Mouse (Mus musculus) stomach, postnatal 0 days (tissue): ENCODE measurements around the gene Capn2. TPM values are rescaled to one million over a fixed set of nuclear protein-coding genes. Genes with fewer than 3 reads are reported as not detected.

Experiments
- ATAC-seq: fragments of 200-750 bp; cut with Nextera tagmentation; 2 replicates; pipeline ENCODE4 v1.8.0; 2017; ENCODE audit not compliant: low FRiP score, low TSS enrichment
- DNase-seq: peaks from one replicate; pipeline ENCODE4 v3.0.0-alpha.2; 2016; ENCODE audit warnings: low spot score
- H3K27ac ChIP-seq: fragments of 300-500 bp; sonication (generic); replicated peaks from 2 replicates; pipeline ENCODE4 v1.5.1; 2014; ENCODE audit warnings: mild to moderate bottlenecking, control low read depth
- H3K27me3 ChIP-seq: fragments of 300-500 bp; sonication (generic); 2 replicates; pipeline ENCODE4 v1.6.1; 2014; ENCODE audit warnings: low read length; ENCODE audit not compliant: control insufficient read depth, insufficient read depth
- H3K36me3 ChIP-seq: fragments of 300-500 bp; sonication (generic); 2 replicates; pipeline ENCODE4 v1.6.1; 2014; ENCODE audit warnings: low read length, mixed read lengths; ENCODE audit not compliant: control insufficient read depth, insufficient read depth
- H3K4me1 ChIP-seq: fragments of 300-500 bp; sonication (generic); replicated peaks from 2 replicates; pipeline ENCODE4 v1.6.1; 2014; ENCODE audit warnings: antibody characterized with exemption; ENCODE audit not compliant: control insufficient read depth, insufficient read depth
- H3K4me2 ChIP-seq: fragments of 300-500 bp; sonication (generic); replicated peaks from 2 replicates; pipeline ENCODE4 v1.6.1; 2014; ENCODE audit warnings: low read depth, mild to moderate bottlenecking, control low read depth, moderate library complexity
- H3K4me3 ChIP-seq: fragments of 300-500 bp; sonication (generic); 2 replicates; pipeline ENCODE4 v1.5.1; 2014; ENCODE audit warnings: low read depth, low read length, control low read depth
- H3K9ac ChIP-seq: fragments of 300-500 bp; sonication (generic); 2 replicates; pipeline ENCODE4 v1.6.1; 2014; ENCODE audit warnings: mild to moderate bottlenecking, low read length, control low read depth, mixed read lengths
- H3K9me3 ChIP-seq: fragments of 300-500 bp; sonication (generic); 2 replicates; pipeline ENCODE4 v1.6.1; 2016; ENCODE audit warnings: low read length; ENCODE audit not compliant: control insufficient read depth
- CTCF ChIP-seq: IDR thresholded peaks from 2 replicates; pipeline ENCODE4 v1.5.1; 2016; ENCODE audit warnings: antibody characterized with exemption, low read depth, mild to moderate bottlenecking, moderate library complexity
- EP300 ChIP-seq: optimal IDR thresholded peaks from 2 replicates; pipeline ENCODE3; 2016; ENCODE audit warnings: antibody characterized with exemption
- WGBS: fragments of 180-500 bp; shearing (Covaris S2); extraction: QIAGEN DNeasy Blood & Tissue Kit; methylation state at CpG from one replicate; pipeline ENCODE4 v1.1.7; 2014; 5-methylcytosine and 5-hydroxymethylcytosine counted together
- polyA plus RNA-seq: library from polyadenylated mRNA; unstranded; fragments of >200 nt; fragmentation: Nextera tagmentation; extraction: Ambion mirVana; gene quantifications from 2 replicates; pipeline ENCODE4 v1.2.1, GENCODE M21; 2015

The Capn2 gene
- polyA plus RNA-seq, 1 experiment from 2014 or later, result 55.6 TPM

DNA sequence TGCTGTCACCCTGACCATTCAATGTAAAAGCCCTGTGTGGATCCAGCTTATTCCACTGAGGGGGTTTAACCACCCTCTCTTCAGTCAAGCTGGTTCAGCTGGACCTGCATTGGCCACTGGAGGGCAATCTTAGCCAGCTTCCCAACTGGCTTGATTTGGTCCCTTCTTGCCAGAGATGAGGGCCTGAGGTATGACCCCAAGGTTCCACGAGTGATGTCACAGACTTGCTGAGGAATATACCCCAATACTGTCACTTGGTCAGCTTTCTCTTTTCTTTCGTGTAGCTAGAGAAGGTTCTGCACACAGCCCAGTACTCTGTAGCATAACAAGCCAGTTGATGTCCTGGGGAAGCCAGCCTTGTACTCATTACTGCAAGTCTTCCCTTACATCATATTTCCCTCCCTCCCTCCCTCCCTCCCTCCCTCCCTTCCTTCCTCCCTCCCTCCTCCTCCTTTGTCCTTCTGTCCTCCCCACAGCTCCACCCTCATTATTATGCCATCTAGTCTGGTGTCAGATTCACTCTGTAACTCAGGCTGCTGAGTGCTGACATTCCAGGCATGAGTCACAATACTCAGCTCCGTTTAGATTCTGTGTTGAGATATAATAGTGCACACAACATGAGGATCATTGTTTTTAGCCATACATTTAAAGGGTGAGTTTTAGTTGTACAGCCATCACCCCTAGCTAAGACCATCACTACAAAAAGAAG, 43.1 kb upstream of the Capn2 start:
- Histone ChIP-seq H3K27ac (no peak overlapping the region), H3K4me2 (no peak overlapping the region), H3K27me3 (no peaks in the 10 kb centered on the region), H3K4me1 (no peaks in the 10 kb centered on the region; the same call in 1 of the 2 replicates), H3K9ac (no peak overlapping the region), H3K4me3 (no peak overlapping the region), H3K9me3 (no peaks in the 10 kb centered on the region), H3K36me3 (no peaks in the 10 kb centered on the region)
- peak; percentile 91 for TF ChIP-seq CTCF
- TF ChIP-seq EP300, result no peak
- WGBS, result 15% methylated on average over 3 of the region's 3 CpGs
- peak; percentile 11; the same call in 1 of the 2 replicates for ATAC-seq
- peak; percentile 60 for DNase-seq

DNA sequence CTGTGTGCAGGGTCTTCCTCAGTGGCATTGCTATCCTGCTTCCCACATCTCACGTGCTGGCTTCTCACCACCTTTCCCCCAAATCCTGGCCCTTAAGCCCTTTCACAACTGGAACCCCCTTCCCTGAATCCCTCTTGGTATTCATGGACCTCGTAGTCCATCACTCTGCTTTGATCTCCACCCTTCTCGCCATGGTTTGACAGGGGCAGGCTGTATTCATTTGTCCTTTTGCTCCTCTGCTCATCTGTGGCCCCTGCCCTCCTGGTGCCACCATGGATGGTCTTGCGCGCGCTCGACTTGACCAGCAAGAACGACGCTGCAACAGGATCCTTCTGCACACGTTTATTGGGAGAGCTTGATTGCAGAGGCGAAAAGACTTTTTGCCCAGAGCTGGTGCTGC, 42.1 kb upstream of the Capn2 start:
- H3K4me1 ChIP-seq, result no peaks in the 10 kb centered on the region; the same call in 1 of the 2 replicates
- DNase-seq (no peak), ATAC-seq (no peak)
- no peaks in the 10 kb centered on the region for H3K27me3 ChIP-seq
- no peak overlapping the region for H3K27ac ChIP-seq
- H3K36me3 ChIP-seq, result no peaks in the 10 kb centered on the region
- no peaks in the 10 kb centered on the region for H3K9me3 ChIP-seq
- H3K4me2 ChIP-seq, result no peak overlapping the region
- TF ChIP-seq CTCF (no peak), EP300 (no peak)
- H3K9ac ChIP-seq, result no peak overlapping the region
- no peak overlapping the region for H3K4me3 ChIP-seq
- 87% methylated on average over 10 of the region's 11 CpGs for WGBS

- no peak for ATAC-seq
- no peak for DNase-seq
- no peak overlapping the region for H3K27ac ChIP-seq
- TF ChIP-seq CTCF, result no peak
- TF ChIP-seq EP300, result no peak
- no peaks in the 10 kb centered on the region for H3K36me3 ChIP-seq
- no peaks in the 10 kb centered on the region for H3K9me3 ChIP-seq
- 73% methylated on average over 4 of the region's 4 CpGs for WGBS
- H3K4me2 ChIP-seq, result no peak overlapping the region
- no peak overlapping the region for H3K9ac ChIP-seq
- no peak overlapping the region for H3K4me3 ChIP-seq
- no peaks in the 10 kb centered on the region; the same call in 1 of the 2 replicates for H3K4me1 ChIP-seq
- no peaks in the 10 kb centered on the region for H3K27me3 ChIP-seq
Observed at GRCm38 (mm10) chr1:182558271-182558670, 40.9 kb upstream of the Capn2 start.

GRCm38 (mm10) chr1:182553649-182554375, 36.4 kb upstream of the Capn2 start:
- no peaks in the 10 kb centered on the region for H3K36me3 ChIP-seq
- DNase-seq (peak; percentile 64), ATAC-seq (peak; percentile 66; the same call in 1 of the 2 replicates)
- 60% methylated on average over 12 of the region's 12 CpGs for WGBS
- TF ChIP-seq EP300 (no peak), CTCF (peak; percentile 89)
- H3K4me1 ChIP-seq, result no peaks in the 10 kb centered on the region; the same call in 1 of the 2 replicates
- no peaks in the 10 kb centered on the region for H3K9me3 ChIP-seq
- no peak overlapping the region for H3K4me3 ChIP-seq
- no peaks in the 10 kb centered on the region for H3K27me3 ChIP-seq
- no peak overlapping the region for H3K4me2 ChIP-seq
- H3K9ac ChIP-seq, result no peak overlapping the region
- H3K27ac ChIP-seq, result no peak overlapping the region

- Histone ChIP-seq H3K36me3 (no peaks in the 10 kb centered on the region), H3K4me2 (no peak overlapping the region), H3K9me3 (no peaks in the 10 kb centered on the region), H3K27me3 (no peaks in the 10 kb centered on the region), H3K27ac (no peak overlapping the region), H3K4me3 (no peak overlapping the region), H3K4me1 (no peaks in the 10 kb centered on the region; the same call in 1 of the 2 replicates), H3K9ac (no peak overlapping the region)
- ATAC-seq (no peak), DNase-seq (no peak)
- TF ChIP-seq EP300 (no peak), CTCF (no peak)
- 52% methylated on average over 8 of the region's 8 CpGs for WGBS
Observed at GRCm38 (mm10) chr1:182550761-182551160, 33.4 kb upstream of the Capn2 start.

GRCm38 (mm10) chr1:182543906-182544305, 26.5 kb upstream of the Capn2 start:
- DNase-seq (no peak), ATAC-seq (no peak)
- 76% methylated on average over 1 of the region's 1 CpGs for WGBS
- Histone ChIP-seq H3K4me1 (no peaks in the 10 kb centered on the region), H3K4me3 (no peak overlapping the region), H3K4me2 (no peak overlapping the region), H3K36me3 (no peaks in the 10 kb centered on the region), H3K9ac (no peak overlapping the region), H3K27me3 (no peaks in the 10 kb centered on the region), H3K27ac (no peak overlapping the region), H3K9me3 (no peaks in the 10 kb centered on the region)
- TF ChIP-seq CTCF (no peak), EP300 (no peak)
